ENCODE assay signal across 8 mouse cellular contexts in the genomic region with DNA sequence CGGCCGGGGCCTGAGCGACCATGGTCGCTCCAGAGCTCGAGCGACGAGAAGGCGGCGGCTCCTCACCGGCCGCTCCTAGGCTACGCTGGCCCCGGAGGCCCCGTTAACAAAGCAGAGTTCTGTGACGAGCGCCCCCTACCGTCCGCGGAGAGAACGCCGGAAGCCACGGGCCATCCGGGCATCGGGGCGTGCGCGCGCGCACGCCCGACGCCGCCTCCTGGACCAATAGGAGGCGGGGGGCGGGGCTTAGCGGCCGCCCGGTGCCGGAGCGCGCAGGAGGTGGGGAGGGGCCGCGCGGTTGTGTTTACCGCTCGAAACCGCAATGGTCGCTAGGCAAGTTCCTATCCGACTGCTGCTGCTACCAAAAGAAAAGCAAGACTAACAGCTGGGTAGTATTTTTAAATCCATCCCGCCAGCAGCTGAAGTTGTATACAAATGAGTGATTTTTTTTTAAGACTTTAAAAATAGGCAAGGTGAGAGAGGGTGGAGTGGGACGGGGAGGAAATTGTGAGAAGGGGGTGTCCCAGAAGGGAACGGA. TPM values are rescaled to one million over a fixed set of nuclear protein-coding genes. Genes with fewer than 3 reads are reported as not detected.
DNase-seq lines count a peak whose midpoint lies in the region; ATAC-seq and TF ChIP-seq lines count a peak whose summit lies in the region.

TSS of gene Mdm2 (minus strand) at position 155 of the 538 bp plus-strand sequence.

- H3K36me3 ChIP-seq in C2C12 (ENCODE audit: control insufficient read depth, insufficient read depth) = peaks cover 39% of the 10 kb centered on the region
- peaks cover 27% of the 10 kb centered on the region for H3K36me3 ChIP-seq in heart, embryonic 13.5 days
- H3K36me3 ChIP-seq in liver, embryonic 12.5 days = peaks cover 30% of the 10 kb centered on the region
- peaks cover 9% of the 10 kb centered on the region for H3K36me3 ChIP-seq in stomach, embryonic 15.5 days

- H3K4me2 ChIP-seq in heart, embryonic 13.5 days = peak within 1 kb of the TSS; percentile 83
- peak within 1 kb of the TSS; percentile 75 for H3K4me2 ChIP-seq in liver, embryonic 12.5 days
- peak within 1 kb of the TSS; percentile 68 for H3K4me2 ChIP-seq in stomach, embryonic 15.5 days

- peaks cover 54% of the 10 kb centered on the region for H3K79me2 ChIP-seq in C2C12 (ENCODE audit: control insufficient read depth, insufficient read depth)

- peak within 1 kb of the TSS; percentile 92 for H3K4me3 ChIP-seq in C2C12 (ENCODE audit: insufficient read depth, poor library complexity, severe bottlenecking)
- H3K4me3 ChIP-seq in heart, embryonic 13.5 days = peak within 1 kb of the TSS; percentile 92
- H3K4me3 ChIP-seq in liver, embryonic 12.5 days = peak within 1 kb of the TSS; percentile 93
- peak within 1 kb of the TSS; percentile 99 for H3K4me3 ChIP-seq in stomach, embryonic 15.5 days (replicated peaks)

- H3K9me3 ChIP-seq in heart, embryonic 13.5 days = no peaks in the 10 kb centered on the region
- no peaks in the 10 kb centered on the region for H3K9me3 ChIP-seq in liver, embryonic 12.5 days (replicated peaks)
- no peaks in the 10 kb centered on the region for H3K9me3 ChIP-seq in stomach, embryonic 15.5 days

- ATAC-seq in erythroid progenitor cell, adult 5-6 weeks (replicated peaks; ENCODE audit: low FRiP score, poor library complexity, severe bottlenecking) = peak; percentile 89
- ATAC-seq in heart, embryonic 13.5 days (ENCODE audit: extremely low read depth, insufficient number of reproducible peaks, low FRiP score, low TSS enrichment) = peak; percentile 91
- peak; percentile 93 for ATAC-seq in liver, embryonic 12.5 days
- ATAC-seq in stomach, embryonic 15.5 days (ENCODE audit: insufficient read depth, low FRiP score, low read depth) = peak; percentile 96

- no peaks in the 10 kb centered on the region for H3K27me3 ChIP-seq in C2C12 (ENCODE audit: control insufficient read depth, insufficient read depth, insufficient read length)
- H3K27me3 ChIP-seq in heart, embryonic 13.5 days (replicated peaks) = no peaks in the 10 kb centered on the region
- no peaks in the 10 kb centered on the region for H3K27me3 ChIP-seq in liver, embryonic 12.5 days (replicated peaks)
- H3K27me3 ChIP-seq in stomach, embryonic 15.5 days (replicated peaks) = no peaks in the 10 kb centered on the region

- peak; percentile 84 for DNase-seq in brain, embryonic 18.5 days (ENCODE audit: low read depth, low spot score)
- DNase-seq in kidney, postnatal 10 days = peak; percentile 99
- peak; percentile 93 to 95 for DNase-seq in natural killer cell, adult 2 months (ENCODE audit: low spot score in 2 of 2)

- peak within 1 kb of the TSS; percentile 100 for H3K9ac ChIP-seq in heart, embryonic 13.5 days
- peak within 1 kb of the TSS; percentile 98 for H3K9ac ChIP-seq in liver, embryonic 12.5 days
- peak within 1 kb of the TSS; percentile 99 for H3K9ac ChIP-seq in stomach, embryonic 15.5 days

- peak within 1 kb of the TSS; percentile 99 for H3K27ac ChIP-seq in heart, embryonic 13.5 days (replicated peaks)
- H3K27ac ChIP-seq in liver, embryonic 12.5 days = peak within 1 kb of the TSS; percentile 94
- H3K27ac ChIP-seq in stomach, embryonic 15.5 days = peak within 1 kb of the TSS; percentile 99

- peak within 1 kb of the TSS; percentile 95 for H3ac ChIP-seq in C2C12 (ENCODE audit: control insufficient read depth, insufficient read length, low read depth)

- peak; percentile 76 for TF ChIP-seq CTCF in C2C12 (IDR thresholded peaks at IDR 0.05; ENCODE audit: control insufficient read depth, insufficient read depth, insufficient read length)

- H3K79me3 ChIP-seq in C2C12 (ENCODE audit: low read depth) = peaks cover 43% of the 10 kb centered on the region

- WGBS in heart, embryonic 13.5 days = under 1% methylated on average over 52 of the region's 52 CpGs
- under 1% methylated on average over 52 of the region's 52 CpGs for WGBS in liver, embryonic 12.5 days (ENCODE audit: insufficient replicate concordance)
- WGBS in stomach, embryonic 15.5 days = under 1% methylated on average over 52 of the region's 52 CpGs

- peaks cover 34% of the 10 kb centered on the region for H3K4me1 ChIP-seq in heart, embryonic 13.5 days
- H3K4me1 ChIP-seq in liver, embryonic 12.5 days = peaks cover 51% of the 10 kb centered on the region
- peaks cover 10% of the 10 kb centered on the region; the same call in 1 of the 2 replicates for H3K4me1 ChIP-seq in stomach, embryonic 15.5 days

TF ChIP-seq in C2C12, 6 proteins besides CTCF, POLR2A, EP300 and RAD21:
- no peak for TF ChIP-seq CEBPB (IDR thresholded peaks at IDR 0.05; ENCODE audit: low read depth)
- TF ChIP-seq USF1 (IDR thresholded peaks at IDR 0.05; ENCODE audit: low read depth) = no peak
- TF ChIP-seq MAX (IDR thresholded peaks at IDR 0.05) = peak; percentile 20

RNA-seq across cellular contexts. Expression of gene Mdm2, which starts in this region (rescaled TPM):
- polyA plus RNA-seq in C2C12 (2012; fragmentation: generic; extraction: Trizol) = 36.0 TPM
- total RNA-seq in erythroid progenitor cell, adult 5-6 weeks (2015; ENCODE audit: low replicate concordance) = 82.2 and 84.7 TPM in 2 replicates
- 64.4 and 82.0 TPM in 2 replicates for total RNA-seq in erythroid progenitor cell, adult 5-6 weeks (2017; ENCODE audit: low replicate concordance)
- polyA plus RNA-seq in heart, embryonic 13.5 days (2015; fragmentation: Nextera tagmentation; extraction: Ambion mirVana) = 38.7 and 41.5 TPM in 2 replicates
- 35.6 and 36.9 TPM in 2 replicates for polyA plus RNA-seq in liver, embryonic 12.5 days (2016; fragmentation: Nextera tagmentation; extraction: Ambion mirVana)
- 38.2 and 44.1 TPM in 2 replicates for polyA plus RNA-seq in stomach, embryonic 15.5 days (2015; fragmentation: Nextera tagmentation; extraction: Ambion mirVana)

Comparison
In these comparisons a context has a peak if more than half of its experiments do, and no peak if none do; other contexts are left out.
1. Peak in every context shown above with its lines: DNase-seq, ATAC-seq, H3K4me3 ChIP-seq and H3K27ac ChIP-seq.